Mouse (Mus musculus) lung, postnatal 14 days (tissue): ENCODE results near the gene Eed.
"Not testable (repeated sequence)": the region's sequence is repeated elsewhere in the genome, so short reads cannot be mapped to it uniquely, and the experiment has no call there.

Experiments used
- DNase-seq: peaks from one replicate; pipeline ENCODE4 v3.0.0; 2021

Eed gene

DNA sequence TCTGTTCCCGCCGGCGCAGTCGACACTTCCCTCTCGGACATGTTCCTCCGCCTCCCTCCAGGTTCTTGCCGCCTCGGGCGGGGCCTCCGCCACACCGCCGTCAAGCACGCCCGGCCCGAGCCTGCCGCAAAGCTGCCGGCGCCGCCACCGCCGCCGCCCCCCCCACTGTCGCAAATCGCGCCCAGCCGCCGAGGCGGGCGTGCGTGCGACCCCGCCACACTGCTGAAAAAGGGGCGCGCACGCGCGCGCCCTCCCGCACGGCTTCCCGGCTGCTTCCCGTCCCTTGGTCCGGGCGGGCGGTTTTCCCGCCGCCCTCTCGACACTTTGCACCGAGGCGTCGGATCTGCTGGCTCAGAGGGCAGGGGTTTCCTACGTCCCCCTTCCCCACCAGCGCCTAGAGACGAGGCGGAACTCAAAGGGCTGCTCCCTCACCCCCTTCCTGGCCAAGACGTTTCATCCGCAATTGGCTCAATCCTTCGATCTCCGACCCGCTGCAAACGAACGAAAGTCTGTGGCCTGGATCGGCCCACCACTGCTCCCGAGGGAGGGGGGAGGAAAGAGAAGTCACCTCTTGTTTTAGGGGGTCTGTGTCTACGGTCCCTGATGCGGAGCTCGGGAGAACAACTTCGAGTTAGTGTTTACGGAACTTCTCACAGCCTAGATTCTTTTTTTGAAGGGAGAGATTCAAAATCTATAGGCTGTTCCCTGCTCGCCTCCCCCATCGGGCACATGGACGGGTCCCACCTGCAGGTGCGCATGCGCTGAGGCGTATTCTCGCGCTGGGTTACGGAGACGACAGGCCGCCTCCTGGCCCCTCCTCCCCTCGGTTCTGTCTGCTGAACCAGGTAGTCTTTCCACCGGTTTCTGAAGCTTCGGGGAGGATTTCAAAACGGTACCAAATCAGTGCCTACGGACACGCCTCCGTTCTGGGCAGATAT lies at the start of gene Eed:
Eed (minus strand) TSS at position 499 of the 938 bp plus-strand sequence.
- peak; percentile 95 for DNase-seq

GRCm38 (mm10) chr7:90029548-90030485 lies 49.0 kb upstream of the Eed start:
- peak; percentile 57 for DNase-seq

GRCm38 (mm10) chr7:90028888-90029547 lies 48.2 kb upstream of the Eed start:
- DNase-seq: no peak

- no peak for DNase-seq
These were observed 44.2 kb upstream of the Eed start for GRCm38 (mm10) chr7:90024975-90025374.

GRCm38 (mm10) chr7:90022974-90023707 lies 42.4 kb upstream of the Eed start:
- DNase-seq: no peak

GRCm38 (mm10) chr7:90020331-90020730 lies 39.5 kb upstream of the Eed start:
- DNase-seq: no peak

- no peak for DNase-seq
These were observed 38.8 kb upstream of the Eed start for GRCm38 (mm10) chr7:90019570-90019969.

- no peak for DNase-seq
These were observed 36.3 kb upstream of the Eed start for GRCm38 (mm10) chr7:90016930-90017588.

DNA sequence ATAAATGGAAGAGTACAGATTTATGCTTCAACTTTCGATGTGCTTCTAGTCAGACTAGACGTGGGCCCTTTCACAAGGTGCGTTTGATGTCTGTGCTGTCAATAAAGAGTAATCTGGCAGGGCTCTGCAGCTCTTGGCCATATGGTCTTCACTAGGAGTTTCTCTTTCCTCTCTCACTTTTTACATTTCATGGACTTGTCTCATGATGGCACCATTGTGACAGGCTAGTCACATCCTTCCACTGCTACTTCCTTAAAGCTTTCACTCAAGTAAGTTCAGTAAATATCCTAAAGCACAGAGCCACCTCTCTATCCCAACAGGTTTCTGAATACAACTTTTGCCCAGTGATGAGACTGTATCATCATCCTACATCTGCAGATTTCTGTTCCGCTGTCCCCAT lies 35.7 kb upstream of the Eed start:
- no peak for DNase-seq

GRCm38 (mm10) chr7:90006667-90007653 lies 26.2 kb upstream of the Eed start:
- no peak for DNase-seq

DNA sequence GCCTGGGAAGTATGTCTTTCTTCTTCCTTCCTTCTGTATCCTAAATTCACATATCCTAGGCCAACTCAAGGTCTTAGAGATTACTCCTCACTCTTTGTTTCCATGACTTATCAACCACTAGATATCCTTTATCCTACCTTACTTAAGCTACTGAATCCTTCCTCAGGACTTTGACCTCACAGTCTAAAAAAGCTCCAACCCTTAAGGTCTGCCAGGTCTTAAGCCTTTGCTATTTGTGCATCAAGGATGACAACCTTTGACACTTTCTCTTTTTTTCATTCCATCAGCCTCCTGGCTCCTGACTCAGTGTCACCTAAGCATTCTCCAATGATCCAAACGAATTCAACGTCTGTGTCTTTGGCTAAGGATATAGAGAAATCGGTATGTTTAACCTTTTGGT lies 24.0 kb upstream of the Eed start:
- DNase-seq: no peak

DNA sequence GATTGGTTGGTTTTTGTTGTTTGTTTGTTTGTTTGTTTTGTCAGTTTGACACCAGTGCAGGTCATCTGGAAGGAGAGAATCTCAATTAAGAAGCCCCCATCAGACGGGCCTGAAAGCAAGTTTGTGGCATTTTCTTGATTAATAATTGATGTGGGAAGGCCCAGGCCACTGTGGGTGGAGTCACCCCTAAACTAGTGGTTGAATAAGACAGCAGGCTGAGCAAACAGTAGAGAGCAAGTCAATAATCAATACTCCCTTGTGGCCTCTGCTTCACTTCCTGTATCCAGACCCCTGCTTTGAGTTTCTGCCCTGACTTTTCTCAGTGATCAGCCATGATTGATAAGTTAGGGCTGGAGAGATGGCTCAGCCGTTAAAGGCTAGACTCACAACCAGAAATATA lies 21.6 kb upstream of the Eed start:
- no peak for DNase-seq

GRCm38 (mm10) chr7:89999491-89999890 lies 18.7 kb upstream of the Eed start:
- no peak for DNase-seq

DNA sequence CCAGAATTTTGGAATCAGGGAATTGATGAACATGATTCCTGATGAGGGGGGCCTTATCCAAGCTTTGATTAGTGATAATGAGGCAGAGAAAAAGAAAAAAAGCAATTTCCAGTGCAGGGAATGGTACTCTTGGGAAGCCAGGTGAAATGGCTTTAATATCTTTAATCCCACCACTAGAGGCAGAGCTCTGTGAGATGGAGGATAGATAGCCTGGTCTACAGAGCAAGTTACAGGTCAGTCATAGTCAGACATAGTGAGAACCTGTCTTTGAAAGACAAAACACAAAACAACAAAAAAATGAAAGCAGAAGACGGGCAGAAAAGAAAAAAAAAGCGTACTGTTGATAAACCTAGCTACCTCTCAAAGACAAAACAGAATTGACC lies 17.8 kb upstream of the Eed start:
- no peak for DNase-seq

DNA sequence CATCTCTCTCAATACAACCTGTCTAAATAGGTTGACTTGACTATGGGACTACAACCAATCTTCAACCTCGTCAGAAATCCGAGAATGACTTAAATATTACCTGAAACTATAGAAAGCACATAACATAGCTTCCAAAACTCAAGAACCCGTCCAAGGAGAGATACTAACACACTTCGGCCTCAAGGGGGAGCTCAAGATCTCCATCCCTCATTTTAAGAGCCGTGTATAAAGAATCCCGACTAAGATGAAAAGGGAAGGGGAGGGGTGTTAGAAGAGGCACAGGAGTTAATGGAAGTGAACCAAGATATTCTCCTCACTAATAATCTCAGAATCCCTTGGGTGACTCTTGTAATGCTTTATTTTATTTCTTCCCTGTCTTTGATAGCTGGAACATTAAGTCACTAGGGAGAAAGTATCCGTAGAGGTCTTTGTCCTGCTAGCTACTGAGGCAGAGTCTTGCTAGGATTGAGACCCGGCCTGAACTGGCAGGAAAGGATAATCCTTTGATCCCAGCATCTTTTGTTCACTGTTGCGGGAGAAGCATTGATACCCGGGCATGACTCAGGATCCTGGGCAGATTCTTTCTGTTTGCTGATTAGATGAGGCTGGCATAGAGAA lies 17.3 kb upstream of the Eed start:
- DNase-seq: peak; percentile 67

- DNase-seq: not testable (repeated sequence)
These were observed 16.7 kb upstream of the Eed start for GRCm38 (mm10) chr7:89997526-89997925.

DNA sequence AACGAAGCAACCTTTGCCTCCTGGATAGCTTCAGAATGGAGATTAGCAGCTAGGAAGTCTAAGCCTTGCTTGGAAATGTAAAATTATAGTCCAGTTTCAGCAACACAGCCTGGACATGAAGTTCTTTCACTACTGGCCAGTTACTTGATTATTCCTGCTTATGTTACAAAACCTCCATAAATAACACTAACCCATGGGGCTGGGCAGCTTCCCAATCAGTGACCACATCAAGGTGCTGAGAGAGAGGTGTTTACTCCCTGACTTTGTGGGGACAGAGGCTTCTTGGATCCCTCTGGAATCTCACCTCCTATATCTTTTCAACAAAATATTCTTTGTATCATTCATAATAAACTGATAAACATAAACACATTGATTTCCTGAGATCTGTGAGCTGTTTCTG lies 12.3 kb upstream of the Eed start:
- DNase-seq: no peak

DNA sequence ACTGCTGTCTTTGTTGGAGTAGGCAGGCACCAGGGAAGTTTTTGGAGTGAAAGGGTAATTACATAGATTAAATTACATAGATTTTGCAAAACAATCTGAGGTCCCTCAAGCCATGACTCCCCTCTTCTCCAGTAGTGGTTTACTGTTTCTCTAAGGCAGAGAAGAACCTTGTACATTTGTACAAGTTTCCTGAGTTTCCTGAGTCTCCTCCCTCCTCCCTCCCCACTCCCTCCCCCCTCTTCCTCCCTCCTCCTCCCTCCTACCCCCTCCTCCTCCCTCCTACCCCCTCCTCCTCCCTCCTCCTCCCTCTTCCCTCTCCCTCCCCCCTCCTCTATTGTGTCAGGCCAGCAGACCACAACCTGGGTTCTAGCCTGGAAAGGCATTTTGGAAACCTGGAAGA lies 3.6 kb upstream of the Eed start:
- no peak for DNase-seq

GRCm38 (mm10) chr7:89983441-89983840 lies 2.7 kb upstream of the Eed start:
- DNase-seq: no peak

DNA sequence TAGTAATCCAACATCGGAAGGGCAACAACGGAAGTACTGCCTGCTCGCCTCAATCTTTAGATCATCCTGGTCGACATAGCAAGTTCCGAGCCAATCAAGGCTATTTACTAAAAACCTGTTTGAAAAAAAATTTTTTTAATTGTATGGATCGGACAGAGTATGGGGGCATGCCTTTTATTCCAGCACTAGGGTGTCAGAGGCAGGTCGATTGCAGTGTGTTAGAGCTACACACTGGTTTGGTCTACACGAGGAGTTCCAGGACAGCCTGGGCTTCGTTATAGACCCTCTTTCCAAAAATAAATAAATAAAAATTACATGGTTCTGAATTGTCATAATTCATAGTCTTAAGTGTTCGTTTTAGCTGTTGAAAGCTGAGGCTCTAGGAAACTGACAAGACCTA lies 774 bp upstream of the Eed start:
- no peak for DNase-seq
